Mouse (Mus musculus): ENCODE measurements around the gene Nt5c. TPM values are rescaled to one million over a fixed set of nuclear protein-coding genes. Genes with fewer than 3 reads are reported as not detected.

The Nt5c gene
- polyA plus RNA-seq, 1 experiment from 2014 or later = 174 TPM

DNA sequence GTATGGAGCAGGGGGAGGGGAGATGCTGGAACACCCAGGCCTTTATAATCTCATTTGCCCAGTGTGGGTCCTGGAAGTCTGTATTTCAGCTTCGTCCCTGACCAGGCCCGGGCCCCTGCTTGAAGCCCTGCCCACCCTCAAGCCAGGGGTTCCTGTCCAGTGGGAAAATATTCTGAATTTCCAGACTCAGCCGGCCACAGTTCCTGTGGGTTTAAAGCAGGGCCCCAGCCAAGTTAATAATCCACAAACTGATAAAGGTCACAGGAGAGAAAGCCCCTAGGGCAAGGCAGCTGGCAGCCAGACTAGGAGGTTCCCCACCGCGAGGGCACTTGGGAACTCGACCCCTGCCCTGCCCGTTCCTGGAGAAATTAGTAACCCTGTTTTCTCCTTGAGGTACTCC is 42.7 kb downstream of the Nt5c start:
- 38% methylated on average over 7 of the region's 7 CpGs for WGBS
- no peaks in the 10 kb centered on the region for H3K27me3 ChIP-seq (replicated peaks; ENCODE audit: control insufficient read depth, insufficient read depth, low read length)
- peaks cover 42% of the 10 kb centered on the region for H3K4me1 ChIP-seq (ENCODE audit: control insufficient read depth, insufficient read depth, low read length)
- no peak overlapping the region for H3K4me3 ChIP-seq (ENCODE audit: low read length)
- peak overlapping the region; percentile 92 for H3K27ac ChIP-seq (ENCODE audit: low read length)
- no peaks in the 10 kb centered on the region for H3K9me3 ChIP-seq (ENCODE audit: control insufficient read depth, low read length)
- H3K36me3 ChIP-seq (ENCODE audit: control insufficient read depth, insufficient read depth, low read length) = no peaks in the 10 kb centered on the region
- H3K4me2 ChIP-seq (ENCODE audit: low read depth, low read length) = peak overlapping the region; percentile 39
- H3K9ac ChIP-seq (ENCODE audit: low read depth, low read length) = peak overlapping the region; percentile 35; the same call in 1 of the 2 replicates
- ATAC-seq = peak; percentile 61

DNA sequence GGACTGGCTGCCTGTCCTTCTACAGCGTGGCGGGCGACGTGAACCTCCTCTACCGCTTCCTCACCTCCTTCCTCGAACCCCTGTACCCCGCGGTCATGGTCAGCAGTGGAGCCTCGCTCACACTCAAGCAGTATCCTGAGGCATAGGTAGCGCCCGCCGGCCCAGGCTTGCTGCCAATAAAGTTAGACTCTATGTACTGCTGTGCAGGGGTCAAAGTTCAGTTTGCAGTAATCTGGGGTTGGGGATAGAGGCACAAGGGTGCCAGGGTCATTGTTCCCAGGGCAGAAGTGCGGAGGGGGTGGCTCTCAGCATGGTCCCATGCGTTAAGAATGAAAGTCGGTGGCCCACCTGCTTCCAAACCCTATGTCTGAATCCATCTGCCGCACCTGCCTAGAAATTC is 43.6 kb downstream of the Nt5c start:
- H3K27ac ChIP-seq (ENCODE audit: low read length) = peak overlapping the region; percentile 92

DNA sequence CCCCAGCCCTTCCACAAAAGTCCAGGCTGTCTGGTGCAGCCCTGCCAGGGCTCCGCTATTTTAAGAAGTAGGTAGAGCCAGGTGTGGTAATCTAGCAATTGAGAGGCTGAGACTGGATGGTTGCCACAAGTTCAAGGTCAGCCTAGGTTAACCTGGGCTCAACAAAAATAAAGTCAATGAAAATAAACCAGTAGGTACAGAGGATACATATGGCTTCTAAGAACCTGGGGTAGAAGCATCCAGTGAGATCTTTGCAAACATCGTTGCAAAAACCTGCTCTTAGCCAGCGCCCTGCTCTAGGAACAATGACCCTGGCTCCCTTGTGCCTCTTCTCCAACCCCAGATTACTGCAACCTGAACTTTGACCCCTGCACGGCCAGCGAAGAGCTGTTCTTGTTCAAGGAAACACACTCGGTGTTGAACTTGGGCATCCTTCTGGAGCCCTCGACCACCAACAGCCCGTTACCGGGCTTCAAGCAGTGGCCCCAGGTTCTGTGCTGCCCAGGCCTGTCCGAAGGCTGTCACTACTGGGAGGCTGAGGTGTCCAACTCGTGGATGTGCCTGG is 44.3 kb downstream of the Nt5c start:
- 66% methylated on average over 11 of the region's 11 CpGs for WGBS
- H3K4me1 ChIP-seq (ENCODE audit: control insufficient read depth, insufficient read depth, low read length) = peaks cover 42% of the 10 kb centered on the region

More for the DNA sequence above, 43.6 kb downstream of the Nt5c start:
- Histone ChIP-seq H3K4me1 (ENCODE audit: control insufficient read depth, insufficient read depth, low read length) (peaks cover 42% of the 10 kb centered on the region), H3K9me3 (ENCODE audit: control insufficient read depth, low read length) (no peaks in the 10 kb centered on the region), H3K36me3 (ENCODE audit: control insufficient read depth, insufficient read depth, low read length) (no peaks in the 10 kb centered on the region), H3K4me2 (ENCODE audit: low read depth, low read length) (peak overlapping the region; percentile 32), H3K4me3 (ENCODE audit: low read length) (peak overlapping the region; percentile 21), H3K9ac (ENCODE audit: low read depth, low read length) (peak overlapping the region; percentile 50), H3K27me3 (replicated peaks; ENCODE audit: control insufficient read depth, insufficient read depth, low read length) (no peaks in the 10 kb centered on the region)
- ATAC-seq = peak; percentile 65
- 73% methylated on average over 16 of the region's 16 CpGs for WGBS

DNA sequence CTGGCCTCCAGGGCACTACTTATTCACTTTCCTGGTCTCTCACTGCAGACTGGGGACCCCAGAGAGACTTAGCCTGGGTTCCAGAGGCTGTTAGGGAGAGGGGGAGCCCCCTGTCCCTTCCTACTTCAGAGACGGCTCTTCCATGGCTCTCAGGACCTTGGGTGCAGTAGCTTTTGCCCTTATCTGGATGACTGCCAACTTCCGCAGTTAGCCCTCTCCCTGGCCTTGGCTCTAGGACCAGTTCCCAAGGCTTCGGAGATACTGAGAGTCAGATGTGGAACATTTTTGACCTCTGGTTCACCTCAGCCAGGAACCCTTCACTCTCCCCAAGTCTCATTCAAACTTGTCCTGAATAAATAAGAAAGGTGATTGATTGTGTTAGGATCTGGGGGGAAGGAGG is 44.8 kb downstream of the Nt5c start:
- Histone ChIP-seq H3K27ac (ENCODE audit: low read length) (peak overlapping the region; percentile 92), H3K9me3 (ENCODE audit: control insufficient read depth, low read length) (no peaks in the 10 kb centered on the region), H3K4me3 (ENCODE audit: low read length) (no peak overlapping the region; the same call in 1 of the 2 replicates), H3K4me1 (ENCODE audit: control insufficient read depth, insufficient read depth, low read length) (peaks cover 42% of the 10 kb centered on the region), H3K9ac (ENCODE audit: low read depth, low read length) (peak overlapping the region; percentile 50), H3K4me2 (ENCODE audit: low read depth, low read length) (peak overlapping the region; percentile 9; the same call in 1 of the 2 replicates), H3K27me3 (replicated peaks; ENCODE audit: control insufficient read depth, insufficient read depth, low read length) (no peaks in the 10 kb centered on the region), H3K36me3 (ENCODE audit: control insufficient read depth, insufficient read depth, low read length) (no peaks in the 10 kb centered on the region)
- WGBS = 38% methylated on average over 3 of the region's 3 CpGs
- ATAC-seq = no peak

More for the DNA sequence above, 44.3 kb downstream of the Nt5c start:
- H3K27ac ChIP-seq (ENCODE audit: low read length) = peak overlapping the region; percentile 92
- H3K4me3 ChIP-seq (ENCODE audit: low read length) = peak overlapping the region; percentile 21
- H3K36me3 ChIP-seq (ENCODE audit: control insufficient read depth, insufficient read depth, low read length) = no peaks in the 10 kb centered on the region
- H3K4me2 ChIP-seq (ENCODE audit: low read depth, low read length) = peak overlapping the region; percentile 32
- no peaks in the 10 kb centered on the region for H3K27me3 ChIP-seq (replicated peaks; ENCODE audit: control insufficient read depth, insufficient read depth, low read length)
- peak; percentile 8; the same call in 1 of the 2 replicates for ATAC-seq
- no peaks in the 10 kb centered on the region for H3K9me3 ChIP-seq (ENCODE audit: control insufficient read depth, low read length)
- H3K9ac ChIP-seq (ENCODE audit: low read depth, low read length) = peak overlapping the region; percentile 50

DNA sequence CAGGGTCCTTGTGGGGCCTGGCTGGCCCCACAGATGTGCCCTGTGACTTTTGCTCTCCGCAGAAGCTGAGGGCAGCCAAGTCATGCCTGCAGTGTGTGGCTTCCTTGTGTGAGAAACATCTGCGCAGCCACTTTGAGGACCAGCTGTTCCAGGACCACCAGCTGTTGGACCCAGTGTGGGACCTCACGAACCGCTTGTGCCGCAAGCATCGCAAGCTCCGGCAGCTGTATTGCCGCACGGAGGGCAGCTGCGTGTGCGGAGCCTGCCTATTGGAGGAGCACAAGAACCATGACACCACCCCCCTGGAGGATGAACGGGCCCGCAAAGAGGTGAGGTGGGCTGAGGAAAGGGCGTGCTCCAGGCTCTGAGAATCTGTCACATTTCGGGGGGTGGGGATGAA is 50.2 kb downstream of the Nt5c start:
- no peak overlapping the region for H3K4me2 ChIP-seq (ENCODE audit: low read depth, low read length)
- 50% methylated on average over 15 of the region's 15 CpGs for WGBS
- no peaks in the 10 kb centered on the region for H3K36me3 ChIP-seq (ENCODE audit: control insufficient read depth, insufficient read depth, low read length)
- no peak overlapping the region for H3K27ac ChIP-seq (ENCODE audit: low read length)
- H3K4me3 ChIP-seq (ENCODE audit: low read length) = no peak overlapping the region
- no peak for ATAC-seq
- no peak overlapping the region for H3K9ac ChIP-seq (ENCODE audit: low read depth, low read length)
- H3K4me1 ChIP-seq (ENCODE audit: control insufficient read depth, insufficient read depth, low read length) = peaks cover 3% of the 10 kb centered on the region
- H3K27me3 ChIP-seq (replicated peaks; ENCODE audit: control insufficient read depth, insufficient read depth, low read length) = no peaks in the 10 kb centered on the region
- no peaks in the 10 kb centered on the region for H3K9me3 ChIP-seq (ENCODE audit: control insufficient read depth, low read length)

Small RNAs within 50 kb of the gene (microRNA-seq; reads per million reads assigned to microRNA genes)
- gene Mir3968 = not detected

Other genes with a start within 250 kb of the Nt5c start
- 0.06 TPM in 1 of 2 replicates, not detected in the other for gene Grin2c, start 224.6 kb downstream of the Nt5c start, polyA plus RNA-seq (2015; fragmentation: Nextera tagmentation; extraction: Ambion mirVana)
- gene Fdxr, start 214.8 kb downstream of the Nt5c start, polyA plus RNA-seq (2015; fragmentation: Nextera tagmentation; extraction: Ambion mirVana) = 21.7 and 22.9 TPM in 2 replicates
- gene Fads6, start 194.2 kb downstream of the Nt5c start, polyA plus RNA-seq (2015; fragmentation: Nextera tagmentation; extraction: Ambion mirVana) = 1.2 and 1.5 TPM in 2 replicates
- gene Otop2, start 184.7 kb downstream of the Nt5c start, polyA plus RNA-seq (2015; fragmentation: Nextera tagmentation; extraction: Ambion mirVana) = 0.11 TPM in 1 of 2 replicates, not detected in the other
- 0.06 and 0.11 TPM in 2 replicates for gene Ush1g, start 169.8 kb downstream of the Nt5c start, polyA plus RNA-seq (2015; fragmentation: Nextera tagmentation; extraction: Ambion mirVana)
- 1.5 and 2.1 TPM in 2 replicates for gene Otop3, start 157.1 kb downstream of the Nt5c start, polyA plus RNA-seq (2015; fragmentation: Nextera tagmentation; extraction: Ambion mirVana)
- gene Hid1, start 124.1 kb downstream of the Nt5c start, polyA plus RNA-seq (2015; fragmentation: Nextera tagmentation; extraction: Ambion mirVana) = 20.5 and 22.0 TPM in 2 replicates
- gene Cdr2l, start 109.9 kb downstream of the Nt5c start, polyA plus RNA-seq (2015; fragmentation: Nextera tagmentation; extraction: Ambion mirVana) = 4.6 and 5.1 TPM in 2 replicates
- gene Mrpl58, start 88.1 kb downstream of the Nt5c start, polyA plus RNA-seq (2015; fragmentation: Nextera tagmentation; extraction: Ambion mirVana) = 180 and 194 TPM in 2 replicates
- gene Atp5h, start 71.9 kb downstream of the Nt5c start, polyA plus RNA-seq (2015; fragmentation: Nextera tagmentation; extraction: Ambion mirVana) = 985 and 1,025 TPM in 2 replicates
- gene Kctd2, start 71.7 kb downstream of the Nt5c start, polyA plus RNA-seq (2015; fragmentation: Nextera tagmentation; extraction: Ambion mirVana) = 2.8 and 3.5 TPM in 2 replicates
- gene Trim80, start 51.3 kb downstream of the Nt5c start, polyA plus RNA-seq (2015; fragmentation: Nextera tagmentation; extraction: Ambion mirVana) = 1.1 and 1.4 TPM in 2 replicates
- gene Slc16a5, start 29.4 kb downstream of the Nt5c start, polyA plus RNA-seq (2015; fragmentation: Nextera tagmentation; extraction: Ambion mirVana) = 3.0 and 3.1 TPM in 2 replicates
- gene Armc7, start 16.2 kb downstream of the Nt5c start, polyA plus RNA-seq (2015; fragmentation: Nextera tagmentation; extraction: Ambion mirVana) = 8.0 and 9.2 TPM in 2 replicates
- 454 and 496 TPM in 2 replicates for gene Jpt1, start 22.5 kb upstream of the Nt5c start, polyA plus RNA-seq (2015; fragmentation: Nextera tagmentation; extraction: Ambion mirVana)
- gene Sumo2, start 44.4 kb upstream of the Nt5c start, polyA plus RNA-seq (2015; fragmentation: Nextera tagmentation; extraction: Ambion mirVana) = 581 and 669 TPM in 2 replicates
- 115 and 134 TPM in 2 replicates for gene Nup85, start 72.6 kb upstream of the Nt5c start, polyA plus RNA-seq (2015; fragmentation: Nextera tagmentation; extraction: Ambion mirVana)
- 90.0 and 103 TPM in 2 replicates for gene Mrps7, start 112.1 kb upstream of the Nt5c start, polyA plus RNA-seq (2015; fragmentation: Nextera tagmentation; extraction: Ambion mirVana)
- gene Gga3, start 112.2 kb upstream of the Nt5c start, polyA plus RNA-seq (2015; fragmentation: Nextera tagmentation; extraction: Ambion mirVana) = 16.8 and 18.8 TPM in 2 replicates
- 33.5 and 34.5 TPM in 2 replicates for gene Mif4gd, start 121.1 kb upstream of the Nt5c start, polyA plus RNA-seq (2015; fragmentation: Nextera tagmentation; extraction: Ambion mirVana)
- 30.3 and 31.3 TPM in 2 replicates for gene Slc25a19, start 136.4 kb upstream of the Nt5c start, polyA plus RNA-seq (2015; fragmentation: Nextera tagmentation; extraction: Ambion mirVana)
- gene Grb2, start 216.7 kb upstream of the Nt5c start, polyA plus RNA-seq (2015; fragmentation: Nextera tagmentation; extraction: Ambion mirVana) = 67.1 and 73.1 TPM in 2 replicates

Measured in intestine, embryonic 16.5 days (tissue).